Mouse (Mus musculus): ENCODE data around the gene Msl2. TPM values are rescaled to one million over a fixed set of nuclear protein-coding genes. Genes with fewer than 3 reads are reported as not detected.

Msl2 gene
- 10 to 100 TPM; 32.1 to 35.0 TPM for total RNA-seq (2021)
- long read RNA-seq, experiment 1, full-length matches to known transcripts, result 3 of 5 reads
- long read RNA-seq, experiment 1, partial matches to known transcripts, result 0 of 5 reads
- long read RNA-seq, experiment 1, other reads (novel, unspliced or antisense), result 2 of 5 reads
- long read RNA-seq, experiment 2, full-length matches to known transcripts, result 2 of 4 reads
- long read RNA-seq, experiment 2, partial matches to known transcripts, result 0 of 4 reads
- long read RNA-seq, experiment 2, other reads (novel, unspliced or antisense), result 2 of 4 reads

- DNase-seq (ENCODE audit: low spot score in 2 of 2), result no peak
These were observed at the start of gene Msl2 for GRCm38 (mm10) chr9:101073987-101074331. Gene Msl2 (plus strand): TSS chr9:101074101.

GRCm38 (mm10) chr9:101033761-101034447 lies 40.0 kb upstream of the Msl2 start:
- DNase-seq (ENCODE audit: low spot score in 2 of 2), result no peak

DNA sequence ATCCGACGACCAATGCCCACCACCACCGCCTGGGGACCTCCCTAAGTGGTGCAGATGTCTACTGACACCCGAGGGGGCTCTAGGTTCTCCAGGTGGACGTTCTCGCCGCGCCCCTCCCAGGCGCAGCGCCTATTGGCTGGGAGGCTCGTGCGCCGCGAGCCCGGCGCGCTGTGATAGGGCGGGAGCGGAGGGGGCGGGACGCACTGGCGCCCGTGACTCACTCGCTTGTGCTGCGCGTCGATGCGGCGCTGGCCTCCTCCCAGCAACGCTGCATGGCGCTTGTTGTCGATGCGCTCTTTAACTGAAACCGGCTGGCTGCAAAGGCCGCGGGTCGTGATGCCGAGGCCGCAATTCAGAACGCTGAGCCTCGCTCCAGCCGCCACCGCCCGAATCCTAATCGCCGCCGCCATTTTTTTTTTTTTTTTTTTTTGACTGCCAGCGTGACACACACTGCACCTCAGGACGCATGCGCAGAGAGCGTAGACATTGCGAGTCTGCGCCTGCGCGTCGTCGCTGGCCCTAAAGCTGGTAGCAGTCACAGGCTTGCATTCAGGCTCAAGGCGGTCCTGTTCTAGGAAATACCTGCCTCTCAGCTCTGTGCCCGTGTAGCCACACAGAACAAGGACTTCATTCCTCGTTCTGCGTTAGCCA lies 39.3 kb upstream of the Msl2 start, which contains the start of gene Pccb:
Gene Pccb, minus strand, starts transcription at position 451 of the 651 bp plus-strand sequence.
- DNase-seq (ENCODE audit: low spot score in 2 of 2), result peak; percentile 93 to 96

- DNase-seq (ENCODE audit: low spot score in 2 of 2), result no peak
These were observed 37.9 kb upstream of the Msl2 start for GRCm38 (mm10) chr9:101035836-101036596.

DNA sequence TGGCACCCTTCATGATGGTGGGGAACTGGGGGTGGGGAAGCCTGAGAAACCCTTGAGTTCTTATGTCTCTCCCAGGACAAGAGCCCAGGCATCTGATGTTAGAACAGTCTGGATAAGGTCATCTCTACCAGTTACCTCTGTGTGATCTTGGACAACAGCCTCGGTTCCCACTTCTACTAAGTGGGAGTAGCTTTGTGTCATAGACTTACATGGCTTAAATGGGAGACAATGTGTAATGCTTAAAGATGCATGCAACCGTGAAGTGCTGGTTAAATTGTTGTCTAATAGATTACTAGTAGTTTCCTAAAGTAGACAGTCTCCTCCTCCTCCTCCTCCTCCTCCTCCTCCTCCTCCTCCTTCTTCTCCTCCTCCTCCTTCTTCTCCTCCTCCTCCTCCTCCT lies 37.0 kb upstream of the Msl2 start:
- DNase-seq (ENCODE audit: low spot score in 2 of 2), result no peak

DNA sequence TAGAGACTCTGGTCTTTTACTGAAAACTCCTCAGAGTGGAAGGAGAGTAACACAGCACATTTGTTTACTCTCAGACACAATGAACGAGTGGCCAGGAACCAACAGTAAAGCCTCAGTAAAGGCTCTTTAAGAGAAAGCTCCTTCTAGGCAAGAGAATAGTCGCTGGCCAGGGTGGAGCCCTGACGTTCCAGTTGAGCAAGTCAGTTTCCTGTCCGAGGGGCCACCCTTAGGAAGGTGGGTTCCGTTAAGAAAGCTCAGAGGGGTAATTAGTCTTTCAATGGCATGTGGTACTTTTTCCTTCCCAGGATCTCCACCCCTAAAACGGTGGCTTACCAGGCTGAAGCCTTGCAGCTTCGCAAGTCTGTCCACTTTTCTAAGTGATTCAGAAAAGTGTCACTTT lies 36.5 kb upstream of the Msl2 start:
- DNase-seq (ENCODE audit: low spot score in 2 of 2), result no peak

DNA sequence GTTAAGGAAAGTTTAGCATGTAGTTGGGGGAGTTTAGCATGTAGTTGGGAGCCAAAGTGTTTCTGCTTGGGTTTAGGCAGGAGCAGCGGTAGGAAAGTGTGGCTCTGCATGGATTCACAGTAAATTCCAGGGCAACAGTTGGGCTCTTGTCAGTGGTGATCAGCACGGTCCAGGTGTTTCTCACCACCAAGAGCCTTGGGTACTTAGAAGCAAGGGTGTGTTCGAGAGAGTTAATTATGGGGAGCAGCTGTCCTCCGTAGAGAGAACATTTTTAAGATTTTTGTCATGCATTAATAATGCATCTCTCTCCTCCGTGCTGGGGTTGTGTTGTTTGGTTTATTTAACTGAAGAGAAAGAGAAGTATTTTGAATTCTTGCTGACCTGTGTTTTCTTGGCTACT lies 35.3 kb upstream of the Msl2 start:
- no peak for DNase-seq (ENCODE audit: low spot score in 2 of 2)

DNA sequence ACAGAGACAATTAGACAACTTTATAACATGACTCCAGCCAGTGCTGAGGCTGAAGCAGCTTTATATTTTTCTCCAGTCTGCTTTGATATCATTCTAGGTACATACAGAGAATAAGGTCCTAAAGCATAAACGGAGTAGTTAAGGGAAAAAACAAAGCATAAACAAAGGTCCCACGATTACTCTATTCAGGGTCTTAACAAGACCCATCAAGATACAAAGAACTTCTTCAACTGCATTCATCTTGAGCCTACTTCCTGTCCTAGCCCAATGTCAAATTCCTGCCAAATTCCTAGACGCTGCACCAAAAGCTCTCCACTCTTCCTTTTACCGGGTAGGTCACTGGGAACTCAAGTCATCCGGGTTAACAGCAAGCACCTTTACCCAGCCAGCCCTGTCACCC lies 32.4 kb upstream of the Msl2 start:
- DNase-seq (ENCODE audit: low spot score in 2 of 2), result no peak

DNA sequence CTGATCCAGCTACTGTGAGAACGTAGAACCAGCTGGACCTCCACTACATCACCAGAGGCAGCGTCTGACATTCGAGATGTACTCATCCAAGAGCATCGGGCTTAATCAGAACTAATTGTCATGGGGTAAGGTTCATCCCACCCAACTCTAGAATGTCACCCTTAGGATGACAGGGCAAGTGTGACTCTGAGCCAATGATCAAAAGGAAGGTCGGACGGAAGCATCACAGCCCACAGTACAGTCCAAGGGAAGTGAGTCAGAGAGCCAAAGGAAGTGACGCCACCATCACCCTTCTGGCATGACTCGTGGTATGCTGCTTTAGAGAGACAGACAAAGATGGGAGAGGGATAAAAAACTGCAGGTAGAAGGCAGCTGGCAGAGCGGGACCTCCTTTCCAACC lies 31.7 kb upstream of the Msl2 start:
- DNase-seq (ENCODE audit: low spot score in 2 of 2), result no peak

- no peak for DNase-seq (ENCODE audit: low spot score in 2 of 2)
These were observed 28.1 kb upstream of the Msl2 start for GRCm38 (mm10) chr9:101045710-101046338.

DNA sequence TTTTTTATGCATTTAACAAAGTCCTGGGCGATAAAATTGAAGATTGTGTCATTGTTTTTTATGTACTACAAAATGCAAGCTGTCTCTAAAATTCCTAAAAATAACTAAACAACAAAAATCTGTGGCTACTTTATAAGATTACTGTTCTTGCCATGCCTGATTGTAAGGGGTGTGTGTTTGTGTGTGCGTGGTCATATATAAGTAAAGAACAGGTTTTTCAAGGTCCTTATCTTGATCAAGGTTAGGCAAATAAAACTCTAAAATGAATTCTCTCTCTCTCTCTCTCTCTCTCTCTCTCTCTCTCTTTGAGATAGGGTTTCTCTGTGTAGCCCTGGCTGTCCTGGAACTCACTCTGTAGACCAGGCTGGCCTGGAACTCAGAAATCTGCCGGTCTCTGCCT lies 21.9 kb upstream of the Msl2 start:
- DNase-seq (ENCODE audit: low spot score in 2 of 2), result no peak

DNA sequence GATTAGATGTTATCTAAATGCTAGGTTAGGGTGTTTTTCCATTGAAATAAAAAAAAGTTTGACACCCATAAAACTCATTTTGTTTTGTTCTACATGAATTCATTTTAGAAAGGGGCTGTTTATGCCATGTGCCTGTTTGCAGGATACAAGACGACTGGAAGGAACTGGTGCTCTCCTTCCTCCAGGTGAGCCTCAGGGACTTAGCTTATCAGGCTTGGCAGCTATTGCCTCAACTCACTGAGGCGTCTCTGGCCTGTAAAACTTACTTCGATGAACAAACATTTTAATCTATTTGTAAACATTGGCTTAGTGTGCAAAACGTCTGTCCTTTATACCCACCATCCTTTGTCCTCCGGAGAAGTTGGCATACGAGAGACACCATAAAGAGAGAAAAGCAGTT lies 21.2 kb upstream of the Msl2 start:
- DNase-seq (ENCODE audit: low spot score in 2 of 2), result no peak

GRCm38 (mm10) chr9:101053279-101053678 lies 20.6 kb upstream of the Msl2 start:
- DNase-seq (ENCODE audit: low spot score in 2 of 2), result no peak

DNA sequence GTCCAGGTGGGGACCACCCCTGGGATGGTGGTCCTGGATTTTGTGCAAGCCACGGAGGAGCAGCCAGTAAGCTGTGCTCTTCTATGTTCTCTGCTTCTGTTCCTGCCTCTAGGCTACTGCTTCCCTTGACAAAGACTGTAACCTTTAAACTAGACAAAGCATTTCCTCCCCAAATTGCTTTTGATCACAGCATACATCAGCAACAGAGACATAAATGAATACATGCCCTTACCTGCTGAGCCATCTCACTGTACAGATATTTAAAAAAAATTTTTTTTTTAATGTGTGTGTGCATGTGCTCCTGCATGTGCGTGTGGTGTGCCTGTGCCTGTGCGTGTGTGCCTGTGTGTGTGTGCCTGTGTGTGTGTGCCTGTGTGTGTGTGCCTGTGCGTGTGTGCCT lies 16.7 kb upstream of the Msl2 start:
- no peak for DNase-seq (ENCODE audit: low spot score in 2 of 2)

- no peak for DNase-seq (ENCODE audit: low spot score in 2 of 2)
These were observed 12.9 kb upstream of the Msl2 start for GRCm38 (mm10) chr9:101061035-101061434.

DNA sequence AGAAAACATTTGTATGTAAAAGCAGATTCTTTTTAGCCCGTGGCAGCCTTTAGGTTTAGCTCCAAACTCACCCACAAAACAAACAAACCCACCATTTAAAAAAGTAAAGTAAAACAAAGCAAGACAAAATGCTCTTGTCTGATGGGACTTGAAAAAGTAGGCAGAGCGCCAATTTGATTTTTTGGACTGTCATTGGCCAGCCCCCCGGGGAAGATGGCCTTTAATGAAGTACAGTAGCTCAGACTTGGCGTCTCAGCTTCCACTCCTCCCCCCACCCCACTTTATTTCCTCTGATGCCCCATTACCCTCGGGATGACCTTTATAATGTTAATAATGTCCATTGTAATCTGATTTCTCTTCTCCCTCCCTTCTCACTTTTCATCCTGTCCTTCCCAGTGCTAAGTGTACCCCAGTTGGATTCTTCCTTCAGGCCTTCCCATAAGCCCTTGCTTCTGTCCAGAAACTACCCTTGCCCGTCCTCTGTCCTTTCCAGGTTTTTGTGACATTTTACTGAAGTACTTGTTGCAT lies 11.6 kb upstream of the Msl2 start:
- DNase-seq (ENCODE audit: low spot score in 2 of 2), result no peak

- no peak for DNase-seq (ENCODE audit: low spot score in 2 of 2)
These were observed 8.8 kb upstream of the Msl2 start for GRCm38 (mm10) chr9:101065076-101065602.

DNA sequence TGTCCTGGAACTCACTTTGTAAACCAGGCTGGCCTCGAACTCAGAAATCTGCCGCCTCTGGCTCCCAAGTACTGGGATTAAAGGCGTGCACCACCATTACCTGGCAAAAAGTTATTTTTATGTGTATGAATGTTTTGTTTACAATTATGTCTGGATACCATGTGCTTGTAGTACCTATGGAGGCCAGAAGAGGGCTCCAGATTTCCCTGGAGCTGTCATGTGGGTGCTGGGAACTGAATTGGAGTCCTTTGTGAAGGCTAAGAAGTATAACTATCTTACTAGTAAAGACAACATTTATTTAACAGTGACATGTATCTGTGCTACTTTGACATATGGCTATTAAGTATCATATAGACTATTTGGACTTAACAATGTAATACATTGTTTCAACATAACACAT lies 4.1 kb upstream of the Msl2 start:
- DNase-seq (ENCODE audit: low spot score in 2 of 2), result no peak

GRCm38 (mm10) chr9:101072506-101072905 lies 1.4 kb upstream of the Msl2 start:
- DNase-seq (ENCODE audit: low spot score in 2 of 2), result no peak

DNA sequence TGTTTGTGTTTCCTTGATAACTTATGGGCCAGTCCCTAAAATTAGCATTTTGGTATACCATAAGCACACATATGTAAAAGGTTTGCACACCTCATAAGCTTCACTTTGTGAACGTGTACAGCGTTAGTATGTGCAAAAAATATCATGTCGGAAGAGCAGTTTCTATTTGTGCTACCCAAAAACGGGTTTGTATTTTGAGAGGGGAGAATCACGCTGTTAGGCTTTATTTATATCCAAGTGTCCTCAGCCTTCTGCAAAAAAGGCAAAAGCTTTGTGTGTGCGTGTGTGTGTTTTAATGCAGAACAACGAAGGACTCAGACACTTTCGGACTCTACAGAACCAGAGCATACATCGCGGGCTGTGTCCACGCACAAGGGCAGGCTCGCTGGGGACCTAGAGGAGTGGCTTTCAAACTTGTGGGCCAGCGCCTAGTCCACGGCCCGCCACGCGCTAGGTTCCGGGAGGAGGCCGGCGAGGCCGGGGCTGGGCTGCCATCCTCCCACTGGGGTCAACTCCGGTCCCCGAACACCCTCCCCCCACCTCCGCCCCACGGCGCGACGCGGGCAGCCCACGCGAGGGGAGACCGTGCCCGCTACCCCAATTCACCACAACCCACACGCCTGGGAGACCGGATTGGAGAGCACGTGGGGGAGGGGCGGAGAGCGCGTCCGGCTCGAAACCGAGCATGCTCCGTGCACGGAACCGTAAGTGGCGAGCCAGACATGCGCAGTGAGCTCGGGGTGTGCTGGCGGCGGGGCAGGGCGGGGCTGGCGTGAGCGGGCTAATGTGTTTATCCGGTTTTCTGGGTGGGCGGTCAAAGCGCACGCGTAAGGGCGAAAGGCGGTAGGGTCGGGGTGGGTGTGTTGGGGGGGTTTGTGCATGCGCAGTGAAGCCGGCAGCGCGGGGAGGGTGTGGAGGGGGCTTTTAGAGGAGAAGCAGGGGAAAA lies 587 bp upstream of the Msl2 start:
- peak; percentile 97 to 99 for DNase-seq (ENCODE audit: low spot score in 2 of 2)

Measured in gastrocnemius, postnatal 4 days (tissue).